Mouse (Mus musculus) stomach, embryonic 16.5 days (tissue): Measurements from ENCODE around the gene Ndrg2. TPM values are rescaled to one million over a fixed set of nuclear protein-coding genes. Genes with fewer than 3 reads are reported as not detected.

Experiments used
- ATAC-seq: fragments of 200-750 bp; cut with Nextera tagmentation; 2 replicates; pipeline ENCODE4 v1.8.0; 2017; ENCODE audit warnings: moderate number of reproducible peaks, moderate TSS enrichment; ENCODE audit not compliant: insufficient read depth, low FRiP score
- H3K27ac ChIP-seq: fragments of 300-500 bp; sonication (generic); 2 replicates; pipeline ENCODE4 v1.5.1; 2014; ENCODE audit warnings: low read length
- H3K27me3 ChIP-seq: fragments of 300-500 bp; sonication (generic); 2 replicates; pipeline ENCODE4 v1.6.1; 2014; ENCODE audit warnings: low read length, control low read depth, mixed read lengths; ENCODE audit not compliant: control insufficient read depth, insufficient read depth
- H3K36me3 ChIP-seq: fragments of 300-500 bp; sonication (generic); 2 replicates; pipeline ENCODE4 v1.6.1; 2014; ENCODE audit warnings: low read length; ENCODE audit not compliant: control insufficient read depth, insufficient read depth
- H3K4me1 ChIP-seq: fragments of 300-500 bp; sonication (generic); 2 replicates; pipeline ENCODE4 v1.6.1; 2014; ENCODE audit warnings: low read length, control low read depth, mixed read lengths; ENCODE audit not compliant: control insufficient read depth, insufficient read depth
- H3K4me2 ChIP-seq: fragments of 300-500 bp; sonication (generic); 2 replicates; pipeline ENCODE4 v1.6.1; 2014; ENCODE audit warnings: low read depth, low read length, mixed read lengths
- H3K4me3 ChIP-seq: fragments of 300-500 bp; sonication (generic); replicated peaks from 2 replicates; pipeline ENCODE4 v1.5.1; 2014; ENCODE audit warnings: mild to moderate bottlenecking, low read length
- H3K9ac ChIP-seq: fragments of 300-500 bp; sonication (generic); 2 replicates; pipeline ENCODE4 v1.6.1; 2014; ENCODE audit warnings: low read length
- H3K9me3 ChIP-seq: fragments of 300-500 bp; sonication (generic); replicated peaks from 2 replicates; pipeline ENCODE4 v1.6.1; 2016; ENCODE audit warnings: low read length, control low read depth; ENCODE audit not compliant: control insufficient read depth
- WGBS: fragments of 180-500 bp; shearing (Covaris S2); extraction: QIAGEN DNeasy Blood & Tissue Kit; methylation state at CpG from one replicate; pipeline ENCODE4 v1.1.7; 2014; 5-methylcytosine and 5-hydroxymethylcytosine counted together
- polyA plus RNA-seq: library from polyadenylated mRNA; unstranded; fragments of >200 nt; fragmentation: Nextera tagmentation; extraction: Ambion mirVana; gene quantifications from 2 replicates; pipeline ENCODE4 v1.2.1, GENCODE M21; 2015

Ndrg2 gene
- polyA plus RNA-seq, 1 experiment from 2014 or later, result 125 TPM

DNA sequence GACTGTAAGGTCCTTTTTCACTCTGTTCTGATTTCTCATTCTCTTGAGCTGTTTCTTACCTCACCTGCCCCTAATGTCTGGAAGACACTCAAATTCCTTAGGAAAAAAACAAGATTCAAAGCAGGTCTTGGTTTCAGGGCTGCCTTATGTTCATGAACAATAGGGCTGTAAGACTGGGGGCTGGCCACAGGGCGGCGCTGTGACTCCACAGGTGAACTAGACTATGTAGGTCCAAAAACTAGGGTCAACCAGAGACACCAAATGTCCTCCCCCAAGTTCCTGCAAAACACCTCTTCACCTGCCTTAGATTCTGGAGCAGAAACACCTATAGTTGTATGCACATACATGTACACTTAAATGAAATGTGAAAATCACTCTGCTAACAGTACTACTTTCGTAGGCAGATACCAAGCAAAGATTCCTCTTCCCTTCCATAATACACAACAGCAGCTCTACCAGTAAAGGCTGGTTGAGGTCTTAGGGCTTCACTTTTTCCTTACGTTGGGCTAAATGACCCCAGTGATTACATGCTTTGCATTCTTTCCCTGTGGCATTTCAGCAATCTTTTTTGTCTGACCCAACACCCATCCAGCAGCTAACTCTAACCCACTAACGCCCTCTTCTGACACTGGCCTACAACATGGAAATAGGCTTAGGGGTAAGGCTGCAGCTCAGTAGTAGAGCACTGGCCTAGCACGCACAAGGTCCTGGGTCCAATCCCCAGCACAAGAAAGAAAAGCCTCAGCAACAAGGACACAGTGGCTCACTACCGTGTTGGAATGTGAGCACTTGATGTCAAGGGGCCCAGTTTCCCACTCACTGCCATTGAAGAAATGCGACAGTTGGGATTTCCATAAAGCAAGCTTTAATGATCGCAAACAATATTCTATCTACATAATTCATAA lies 10.9 kb downstream of the Ndrg2 start:
- H3K27me3 ChIP-seq, result no peaks in the 10 kb centered on the region
- WGBS, result 54% methylated on average over 9 of the region's 9 CpGs
- no peak overlapping the region for H3K4me3 ChIP-seq
- H3K4me2 ChIP-seq, result no peak overlapping the region
- H3K4me1 ChIP-seq, result no peaks in the 10 kb centered on the region; the same call in 1 of the 2 replicates
- 0 out of 2 replicates have a peak, but pooled peaks cover 6% of the 10 kb centered on the region for H3K36me3 ChIP-seq
- no peaks in the 10 kb centered on the region for H3K9me3 ChIP-seq
- no peak overlapping the region for H3K9ac ChIP-seq
- peak; percentile 51; the same call in 1 of the 2 replicates for ATAC-seq
- H3K27ac ChIP-seq, result no peak overlapping the region

DNA sequence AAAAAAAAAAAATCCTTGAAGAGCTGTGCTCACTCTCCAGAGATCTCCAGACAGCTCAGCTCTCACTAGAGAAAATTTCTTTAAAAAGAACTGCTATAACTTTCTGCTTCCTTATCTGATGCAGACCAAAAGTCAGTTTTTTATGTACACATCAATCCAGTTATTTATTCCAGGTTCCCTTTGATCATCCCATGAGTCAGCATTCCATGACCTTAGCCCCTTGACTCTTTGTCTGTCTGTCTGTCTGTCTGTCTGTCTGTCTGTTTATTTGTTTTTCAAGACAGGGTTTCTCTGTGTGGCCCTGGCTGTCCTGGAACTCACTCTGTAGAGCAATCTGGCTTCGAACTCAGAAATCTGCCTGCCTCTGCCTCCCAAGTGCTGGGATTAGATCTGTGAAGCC lies 14.6 kb downstream of the Ndrg2 start:
- WGBS, result 93% methylated on average over 1 of the region's 1 CpGs
- no peaks in the 10 kb centered on the region for H3K9me3 ChIP-seq

DNA sequence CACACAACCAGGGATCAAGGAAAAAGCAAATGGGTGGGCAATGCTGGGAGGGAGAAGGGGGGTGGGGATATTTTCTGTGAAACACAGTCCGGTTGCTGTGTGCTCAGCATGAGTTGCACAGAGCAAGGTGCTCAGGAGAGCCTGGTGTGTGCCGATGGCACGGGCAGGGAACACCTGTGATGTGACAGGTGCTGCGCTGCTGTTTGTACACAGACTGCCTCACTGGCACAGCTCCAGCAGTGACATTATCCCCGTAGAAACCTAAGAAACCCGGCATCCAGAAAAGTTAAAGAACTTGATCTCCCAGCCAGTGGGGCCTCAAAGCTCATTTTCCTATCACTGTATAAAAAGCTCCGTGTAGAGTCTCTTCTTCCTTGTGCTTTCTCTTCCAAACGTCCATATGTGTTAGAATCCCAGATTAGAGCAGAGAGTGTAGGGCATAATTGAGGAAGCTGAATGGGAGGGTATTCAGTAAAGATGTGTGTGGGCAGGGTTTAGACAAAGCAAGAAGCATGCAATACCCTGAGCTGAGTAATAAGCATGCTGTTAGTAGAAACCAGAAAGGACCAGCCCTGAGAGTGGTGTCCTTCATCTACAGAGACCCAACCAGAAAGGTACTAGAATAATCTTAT lies 17.3 kb downstream of the Ndrg2 start:
- Histone ChIP-seq H3K27me3 (no peaks in the 10 kb centered on the region), H3K36me3 (peaks cover 3% of the 10 kb centered on the region; the same call in 1 of the 2 replicates), H3K4me1 (no peaks in the 10 kb centered on the region), H3K9ac (no peak overlapping the region; the same call in 1 of the 2 replicates), H3K27ac (no peak overlapping the region), H3K4me2 (no peak overlapping the region), H3K9me3 (no peaks in the 10 kb centered on the region), H3K4me3 (no peak overlapping the region)
- ATAC-seq, result no peak
- 53% methylated on average over 8 of the region's 8 CpGs for WGBS

More for the DNA sequence above, 14.6 kb downstream of the Ndrg2 start:
- Histone ChIP-seq H3K27ac (no peak overlapping the region), H3K9ac (no peak overlapping the region), H3K36me3 (no peaks in the 10 kb centered on the region), H3K4me3 (no peak overlapping the region), H3K4me2 (no peak overlapping the region), H3K4me1 (no peaks in the 10 kb centered on the region; the same call in 1 of the 2 replicates), H3K27me3 (no peaks in the 10 kb centered on the region)
- no peak for ATAC-seq

DNA sequence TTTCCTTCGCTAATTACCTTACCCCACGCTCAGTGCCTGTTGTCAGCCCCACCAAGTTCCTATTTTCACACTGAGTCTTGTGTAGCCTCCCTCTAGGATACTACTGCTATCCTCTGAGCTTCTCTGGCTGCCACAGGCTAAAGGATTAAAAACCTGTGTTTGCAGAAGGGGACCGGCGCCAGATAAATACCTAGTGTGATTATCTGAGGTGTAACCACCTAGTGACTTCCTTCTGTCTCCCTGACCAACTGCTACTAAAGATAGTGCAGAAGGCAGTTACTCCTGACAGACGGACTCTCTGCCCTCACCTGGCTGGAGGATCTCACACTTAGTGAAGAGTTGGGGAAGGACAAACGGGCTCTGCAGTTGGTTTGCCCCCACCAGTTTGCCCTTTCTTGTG lies 17.9 kb downstream of the Ndrg2 start:
- no peak for ATAC-seq
- 66% methylated on average over 6 of the region's 6 CpGs for WGBS

DNA sequence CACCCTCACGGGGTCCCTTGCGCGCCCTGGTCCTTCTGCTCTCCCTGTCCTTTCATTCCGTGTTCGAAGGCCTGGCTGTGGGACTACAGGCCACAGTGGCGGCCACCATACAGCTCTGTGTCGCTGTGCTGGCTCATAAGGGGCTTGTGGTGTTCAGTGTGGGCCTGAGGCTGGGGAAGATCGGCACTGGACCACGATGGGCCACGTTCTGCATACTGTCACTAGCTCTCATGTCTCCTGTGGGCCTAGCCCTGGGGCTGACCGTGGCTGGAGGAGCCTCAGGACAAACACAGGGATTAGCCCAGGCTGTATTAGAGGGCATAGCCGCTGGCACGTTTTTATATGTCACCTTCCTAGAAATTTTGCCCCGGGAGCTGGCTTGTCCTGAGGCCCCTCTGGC lies 18.9 kb downstream of the Ndrg2 start:
- Histone ChIP-seq H3K4me1 (no peaks in the 10 kb centered on the region), H3K27ac (no peak overlapping the region), H3K36me3 (peaks cover 11% of the 10 kb centered on the region; the same call in 1 of the 2 replicates), H3K9ac (0 out of 2 replicates have a peak overlapping the region, but pooled peaks have one; percentile 2), H3K9me3 (no peaks in the 10 kb centered on the region), H3K4me2 (no peak overlapping the region), H3K27me3 (no peaks in the 10 kb centered on the region), H3K4me3 (no peak overlapping the region)
- 76% methylated on average over 14 of the region's 14 CpGs for WGBS
- no peak for ATAC-seq

More for the DNA sequence above, 17.9 kb downstream of the Ndrg2 start:
- no peak overlapping the region for H3K4me3 ChIP-seq
- no peak overlapping the region for H3K4me2 ChIP-seq
- no peak overlapping the region for H3K27ac ChIP-seq
- H3K9me3 ChIP-seq, result no peaks in the 10 kb centered on the region
- H3K27me3 ChIP-seq, result no peaks in the 10 kb centered on the region
- no peaks in the 10 kb centered on the region for H3K4me1 ChIP-seq
- H3K36me3 ChIP-seq, result peaks cover 9% of the 10 kb centered on the region; the same call in 1 of the 2 replicates
- no peak overlapping the region for H3K9ac ChIP-seq

DNA sequence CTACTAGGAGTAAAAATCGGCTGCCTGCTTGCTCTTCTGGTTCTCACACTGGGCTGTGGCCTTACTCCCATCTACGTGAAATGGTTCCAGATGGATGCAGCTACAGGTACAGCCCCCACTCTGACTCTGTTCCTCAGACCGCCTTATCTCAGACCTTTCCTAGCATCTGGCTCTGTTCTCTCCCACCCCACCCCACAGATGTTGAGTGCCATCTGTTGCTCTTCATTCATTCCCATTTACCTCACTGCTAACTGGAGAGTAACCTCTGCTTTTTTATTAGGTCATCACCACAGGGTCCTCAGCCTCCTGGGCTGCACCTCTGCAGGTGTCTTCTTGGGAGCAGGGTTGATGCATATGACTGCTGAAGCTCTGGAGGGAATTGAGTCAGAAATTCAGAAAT lies 20.1 kb downstream of the Ndrg2 start:
- Histone ChIP-seq H3K36me3 (peaks cover 11% of the 10 kb centered on the region; the same call in 1 of the 2 replicates), H3K27me3 (no peaks in the 10 kb centered on the region), H3K9ac (no peak overlapping the region), H3K27ac (no peak overlapping the region), H3K9me3 (no peaks in the 10 kb centered on the region), H3K4me3 (no peak overlapping the region), H3K4me2 (no peak overlapping the region), H3K4me1 (no peaks in the 10 kb centered on the region)
- 51% methylated on average over 3 of the region's 3 CpGs for WGBS
- no peak for ATAC-seq

DNA sequence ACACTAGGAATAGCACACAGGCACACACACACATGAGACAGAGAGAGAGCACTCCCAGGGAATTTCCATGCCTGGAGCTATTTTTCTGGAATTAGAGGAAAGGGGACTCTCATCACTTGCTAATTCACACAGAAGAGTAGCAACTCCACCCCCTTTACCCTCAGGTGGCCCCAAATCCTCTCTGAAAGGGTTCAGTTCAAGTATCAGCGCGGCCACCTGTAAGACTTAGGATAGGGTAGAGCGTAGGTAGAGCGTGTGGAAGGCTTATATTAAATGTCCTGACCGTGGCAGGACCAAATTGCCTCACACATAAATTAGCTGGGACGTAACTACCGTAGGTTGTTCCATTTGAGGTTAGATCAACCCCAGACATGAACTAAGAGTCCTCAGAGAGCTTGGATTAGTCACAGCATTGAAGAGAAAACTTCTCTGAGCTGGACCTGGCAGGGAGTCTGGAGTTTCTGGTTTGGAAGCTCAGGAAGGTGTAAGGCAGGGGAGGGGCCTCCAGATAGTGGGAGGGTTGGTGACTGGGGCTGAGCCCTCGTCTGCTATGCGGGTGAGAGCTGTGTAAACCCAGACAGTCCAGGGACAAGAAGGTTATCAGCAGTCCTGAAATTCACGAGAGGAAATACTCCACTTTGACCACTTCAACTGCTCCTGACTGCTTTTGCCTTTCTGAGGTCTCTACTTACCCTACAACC lies 20.7 kb downstream of the Ndrg2 start:
- Histone ChIP-seq H3K36me3 (peaks cover 11% of the 10 kb centered on the region; the same call in 1 of the 2 replicates), H3K9me3 (no peaks in the 10 kb centered on the region), H3K4me3 (no peak overlapping the region), H3K27me3 (no peaks in the 10 kb centered on the region), H3K4me2 (no peak overlapping the region), H3K9ac (no peak overlapping the region), H3K4me1 (no peaks in the 10 kb centered on the region), H3K27ac (peak overlapping the region; percentile 46; the same call in 1 of the 2 replicates)
- peak; percentile 82 for ATAC-seq
- 24% methylated on average over 10 of the region's 10 CpGs for WGBS

DNA sequence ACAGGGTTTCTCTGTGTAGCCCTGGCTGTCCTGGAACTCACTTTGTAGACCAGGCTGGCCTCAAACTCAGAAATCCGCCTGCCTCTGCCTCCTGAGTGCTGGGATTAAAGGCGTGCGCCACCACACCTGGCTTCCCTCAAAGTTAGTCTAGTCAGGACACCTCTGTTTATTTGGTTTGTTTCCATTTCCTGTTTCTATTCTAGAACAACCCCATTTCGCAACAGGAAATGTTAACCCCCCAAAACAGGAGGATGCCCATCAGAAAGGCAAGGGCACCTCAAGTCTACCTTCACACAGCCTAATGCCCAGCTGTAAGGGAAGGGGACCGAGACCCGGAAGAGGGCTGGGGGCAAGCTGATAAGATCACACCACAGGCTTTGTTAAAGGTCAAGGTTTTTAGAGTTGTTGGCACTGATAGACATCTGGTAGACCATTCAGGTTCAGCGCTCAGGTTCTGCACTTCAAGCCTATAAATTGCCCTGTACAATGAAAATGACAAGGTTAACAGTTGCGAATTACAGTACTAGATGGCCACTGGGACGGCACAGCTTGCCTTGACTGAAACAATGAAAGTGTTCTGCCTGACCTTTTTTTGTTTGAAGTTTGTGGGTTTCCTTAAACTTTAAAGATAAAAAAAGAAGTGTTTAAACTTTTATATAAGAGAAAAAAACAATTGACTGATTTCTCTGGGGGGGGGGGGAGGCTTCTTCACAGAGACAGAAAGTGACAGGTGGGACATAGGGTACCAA lies 21.6 kb downstream of the Ndrg2 start, which contains the start of gene Slc39a2:
Gene Slc39a2, plus strand, starts transcription at position 699 of the 749 bp plus-strand sequence.
- no peaks in the 10 kb centered on the region for H3K9me3 ChIP-seq
- 92% methylated on average over 9 of the region's 9 CpGs for WGBS

More for the DNA sequence above, 21.6 kb downstream of the Ndrg2 start, which contains the start of gene Slc39a2:
- Histone ChIP-seq H3K27me3 (no peaks in the 10 kb centered on the region), H3K4me1 (no peaks in the 10 kb centered on the region), H3K9ac (no peak within 1 kb of the TSS), H3K27ac (peak within 1 kb of the TSS; percentile 46; the same call in 1 of the 2 replicates), H3K36me3 (peaks cover 12% of the 10 kb centered on the region), H3K4me2 (no peak within 1 kb of the TSS), H3K4me3 (no peak within 1 kb of the TSS)
- no peak for ATAC-seq
